Mouse (Mus musculus) ES-E14 (cell line): Measurements from ENCODE around the gene Rmnd5b.
"Not testable (repeated sequence)": the region's sequence is repeated elsewhere in the genome, so short reads cannot be mapped to it uniquely, and the experiment has no call there.

Experiments
- CHD2 ChIP-seq: IDR thresholded peaks from 2 replicates; pipeline ENCODE4 v1.6.1; 2014; ENCODE audit warnings: mild to moderate bottlenecking, low read depth, low read length, inconsistent platforms
- HCFC1 ChIP-seq: IDR thresholded peaks from 2 replicates; pipeline ENCODE4 v1.6.1; 2012; ENCODE audit warnings: low read length, inconsistent platforms, borderline replicate concordance; ENCODE audit not compliant: insufficient read depth
- MAFK ChIP-seq: IDR thresholded peaks from 2 replicates; pipeline ENCODE4 v1.6.1; 2014; ENCODE audit warnings: mild to moderate bottlenecking, low read depth, low read length, inconsistent platforms; ENCODE audit not compliant: insufficient read depth
- ZC3H11A ChIP-seq: IDR thresholded peaks from 2 replicates; pipeline ENCODE4 v1.6.1; 2012; ENCODE audit warnings: low read depth, mild to moderate bottlenecking, inconsistent platforms, low read length, borderline replicate concordance

GRCm38 (mm10) chr11:51616113-51616512 lies 19.6 kb downstream of the Rmnd5b start:
- not testable (repeated sequence) for TF ChIP-seq HCFC1, ZC3H11A, CHD2, MAFK
